ENCODE assay signal across 9 mouse cellular contexts in the genomic region with DNA sequence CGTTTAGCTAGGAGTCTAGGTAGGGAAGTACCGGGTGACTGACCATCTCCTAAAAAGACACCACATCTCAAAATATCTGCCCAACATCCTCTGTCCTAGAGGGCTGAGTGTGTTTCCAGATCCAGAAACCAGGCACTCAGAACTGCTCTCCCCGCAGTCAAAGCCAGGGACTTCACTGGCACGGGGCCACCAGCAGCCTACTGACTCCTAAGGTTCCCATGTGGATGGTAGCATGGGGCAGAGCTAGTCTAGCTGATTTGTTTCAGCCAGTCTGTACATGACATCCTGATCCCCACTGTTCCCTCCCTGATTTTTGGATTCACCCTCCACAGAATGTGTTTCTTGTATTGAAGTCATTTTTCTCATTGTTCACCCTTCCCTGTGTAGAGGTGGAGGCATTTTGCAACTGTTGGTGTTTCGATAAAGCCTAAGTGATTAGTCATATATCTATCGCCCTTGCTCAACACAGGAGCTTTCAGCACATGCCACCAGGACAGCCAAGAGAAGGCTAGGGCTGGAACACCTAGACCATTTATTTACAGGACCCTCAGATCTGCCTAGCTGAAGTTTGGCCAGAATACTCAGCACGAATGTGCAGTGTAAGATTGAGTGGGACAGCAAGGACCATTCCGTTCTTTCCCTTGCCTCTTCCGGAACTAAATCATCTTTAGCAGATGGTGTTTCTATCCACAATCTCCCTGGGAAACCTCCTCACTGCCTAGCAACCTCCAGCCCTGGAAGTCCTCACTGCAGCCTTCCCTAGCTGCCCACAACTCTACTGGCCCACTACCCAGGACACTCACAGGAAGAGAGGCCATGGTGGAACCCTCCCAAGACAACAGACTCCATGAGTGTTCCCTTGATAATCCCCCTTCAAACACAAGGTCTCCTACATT.
DNase-seq lines count a peak whose midpoint lies in the region; ATAC-seq lines count a peak whose summit lies in the region.
"Had no signal": no experiment of that assay in that cellular context is flagged by ENCODE, and none has a peak within 500 bp of the region (broad histone marks: within the 10 kb centered on the region; RNA-seq: fewer than 3 reads in every experiment).

No protein-coding gene starts in this region.

- no peak overlapping the region for H3K4me2 ChIP-seq in forebrain, embryonic 14.5 days (ENCODE audit: low read length)

- no peaks in the 10 kb centered on the region for H3K27me3 ChIP-seq in forebrain, embryonic 14.5 days (replicated peaks; ENCODE audit: control insufficient read depth, insufficient read depth, low read length)

- H3K9me3 ChIP-seq in forebrain, embryonic 14.5 days (replicated peaks; ENCODE audit: control insufficient read depth, low read length) = no peaks in the 10 kb centered on the region

- H3K4me1 ChIP-seq in forebrain, embryonic 14.5 days (ENCODE audit: control insufficient read depth, insufficient read depth, low read length) = peaks cover 2% of the 10 kb centered on the region; the same call in 1 of the 2 replicates

- no peak overlapping the region for H3K4me3 ChIP-seq in forebrain, embryonic 14.5 days (ENCODE audit: low read depth, low read length)

- DNase-seq in frontal cortex, postnatal 14 days (ENCODE audit: low spot score in 2 of 2) = no peak
- DNase-seq in right cerebral cortex, postnatal 10 days (ENCODE audit: low spot score in 2 of 2) = peak; percentile 45 to 57
- DNase-seq in right cerebral cortex, postnatal 25 days = no peak
- peak; percentile 61 for DNase-seq in fibroblast of lung, adult 2 months (ENCODE audit: low read depth)
- DNase-seq in skeletal muscle tissue, adult 2 months (ENCODE audit: low read depth, low spot score) = peak; percentile 21
- no peak for DNase-seq in forebrain, embryonic 14.5 days (ENCODE audit: low spot score)
- no peak for DNase-seq in T-cell, adult 2 months (ENCODE audit: low spot score)

- WGBS in forebrain, embryonic 14.5 days = 92% methylated on average over 9 of the region's 9 CpGs

- H3K27ac ChIP-seq in forebrain, embryonic 14.5 days (ENCODE audit: low read depth, low read length) = no peak overlapping the region

- H3K36me3 ChIP-seq in forebrain, embryonic 14.5 days (ENCODE audit: control insufficient read depth, insufficient read depth, low read length) = no peaks in the 10 kb centered on the region

- peak; percentile 45 for ATAC-seq in frontal cortex, adult (ENCODE audit: low TSS enrichment)
- ATAC-seq in forebrain, embryonic 14.5 days = no peak
- ATAC-seq: intestine, embryonic 16.5 days had no signal

- H3K9ac ChIP-seq in forebrain, embryonic 14.5 days (ENCODE audit: low read length) = no peak overlapping the region

Comparison
In these comparisons a context has a peak if more than half of its experiments do, and no peak if none do; other contexts are left out.
1. DNase-seq: peak in right cerebral cortex, postnatal 10 days (2 of 2), fibroblast of lung, adult 2 months (single experiment) and skeletal muscle tissue, adult 2 months (single experiment); none in frontal cortex, postnatal 14 days (0 of 2), right cerebral cortex, postnatal 25 days (single experiment), forebrain, embryonic 14.5 days (single experiment) and T-cell, adult 2 months (single experiment).